Mouse (Mus musculus): ENCODE measurements around the gene Prkch.

Prkch gene

DNA sequence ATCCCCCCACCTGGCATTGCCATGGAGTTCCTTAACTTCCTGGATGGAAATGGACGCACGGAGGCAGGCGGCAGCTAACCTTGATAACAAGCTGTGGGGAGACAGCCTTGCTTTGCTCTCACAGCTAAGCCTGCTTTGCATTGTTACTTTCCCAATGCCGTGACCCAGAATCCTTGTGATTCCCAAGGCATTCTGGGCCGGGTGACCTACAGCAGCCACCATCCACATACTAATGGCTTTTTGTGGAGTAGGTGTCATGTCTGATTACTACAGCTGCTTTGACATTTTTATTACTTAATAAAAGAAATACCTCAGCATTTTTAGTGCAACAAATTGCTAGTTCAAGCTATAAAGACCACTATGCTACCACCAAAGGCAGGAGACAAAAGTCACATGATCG is 177.4 kb downstream of the Prkch start:
- DNase-seq (ENCODE audit: low spot score) = no peak

GRCm38 (mm10) chr12:73762762-73763161 is 178.2 kb downstream of the Prkch start:
- DNase-seq (ENCODE audit: low spot score) = no peak

GRCm38 (mm10) chr12:73764649-73765525 is 180.3 kb downstream of the Prkch start:
- no peak for DNase-seq (ENCODE audit: low spot score)

GRCm38 (mm10) chr12:73766152-73766551 is 181.6 kb downstream of the Prkch start:
- DNase-seq (ENCODE audit: low spot score) = peak; percentile 53

DNA sequence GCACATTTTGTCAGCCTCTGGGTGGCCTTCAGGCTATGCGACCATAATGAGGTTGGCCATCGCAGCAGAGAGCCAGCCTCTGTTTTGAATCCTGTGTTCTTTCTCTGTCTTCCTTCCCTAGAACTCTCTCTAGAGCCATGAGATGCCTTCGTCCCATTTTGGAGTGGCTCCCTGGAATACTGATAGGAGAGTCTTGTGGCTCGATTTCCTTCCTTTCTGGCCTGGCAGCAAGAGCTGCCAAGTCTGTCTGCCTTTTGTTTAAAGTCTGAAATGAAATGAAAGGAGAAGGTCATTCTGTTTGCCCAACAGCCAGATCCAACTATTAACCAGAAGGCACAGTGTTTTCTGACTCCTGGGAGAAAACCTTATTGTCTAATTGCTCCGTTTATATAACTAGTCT is 184.2 kb downstream of the Prkch start:
- DNase-seq (ENCODE audit: low spot score) = no peak

GRCm38 (mm10) chr12:73769536-73769935 is 184.9 kb downstream of the Prkch start:
- DNase-seq (ENCODE audit: low spot score) = no peak

DNA sequence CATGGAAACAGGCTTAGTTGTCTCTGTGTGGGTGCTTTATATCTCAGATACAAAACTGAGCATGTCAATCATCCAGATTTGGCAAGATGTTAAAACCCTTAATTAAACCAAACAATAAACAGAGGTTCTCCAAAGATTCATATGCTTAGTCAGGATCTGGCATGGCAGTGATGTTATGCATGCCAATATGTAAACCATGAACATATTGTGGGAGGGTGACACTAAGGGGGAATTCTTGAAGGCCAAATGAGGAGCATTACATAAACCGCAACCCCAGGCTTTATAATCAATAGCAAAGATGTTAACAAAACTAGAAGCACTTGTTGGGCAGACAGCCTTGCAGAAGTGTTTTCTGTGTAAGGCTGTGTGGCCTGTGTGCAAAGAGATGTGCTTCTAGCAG is 186.2 kb downstream of the Prkch start:
- DNase-seq (ENCODE audit: low spot score) = no peak

- no peak for DNase-seq (ENCODE audit: low spot score)
Observed at GRCm38 (mm10) chr12:73774793-73775385, 190.3 kb downstream of the Prkch start.

DNA sequence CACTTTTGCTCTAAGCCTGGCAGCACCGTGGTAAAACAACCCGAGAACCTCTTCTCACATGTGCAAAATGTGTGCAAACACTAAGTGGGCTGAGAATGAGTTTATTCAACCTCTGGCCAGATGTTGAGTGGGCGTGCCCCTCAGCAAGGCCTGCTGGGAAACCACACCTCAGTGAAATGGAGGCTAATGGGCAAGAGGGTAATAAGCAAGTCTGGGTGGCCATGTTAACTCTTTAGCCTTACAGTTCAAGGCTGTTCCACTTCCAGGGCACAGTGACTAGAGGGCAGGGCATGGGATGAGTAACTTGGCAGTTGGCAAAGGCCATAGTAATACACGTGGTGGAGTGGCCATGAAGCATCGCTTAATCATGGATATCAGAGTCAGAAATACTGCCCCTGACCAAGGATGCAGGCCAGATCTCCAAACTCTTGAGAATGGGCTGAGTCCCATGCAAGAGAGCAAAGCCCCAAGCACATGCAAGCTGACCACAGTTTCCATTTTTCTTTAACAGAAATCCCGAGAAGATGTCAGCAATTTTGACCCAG is 191.9 kb downstream of the Prkch start:
- DNase-seq (ENCODE audit: low spot score) = no peak

DNA sequence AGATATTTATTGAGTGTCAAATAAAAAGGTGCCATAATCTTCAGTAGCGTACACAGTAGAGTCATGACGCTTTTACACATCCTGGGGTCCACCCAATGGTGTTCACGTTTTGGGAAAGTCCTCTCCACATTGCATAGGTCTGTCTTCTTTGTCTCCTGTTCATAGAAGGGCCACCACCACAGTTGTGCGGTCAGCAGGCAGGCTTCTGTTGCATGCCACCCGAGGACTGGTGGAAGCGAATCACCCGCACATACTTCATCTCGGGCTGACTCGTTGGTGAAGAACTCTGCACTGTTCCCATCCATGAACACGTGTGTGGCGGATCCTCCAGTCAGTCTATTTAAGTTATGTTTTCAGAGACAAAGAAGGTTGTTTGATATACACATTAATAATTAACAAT is 193.1 kb downstream of the Prkch start:
- no peak for DNase-seq (ENCODE audit: low spot score)

DNA sequence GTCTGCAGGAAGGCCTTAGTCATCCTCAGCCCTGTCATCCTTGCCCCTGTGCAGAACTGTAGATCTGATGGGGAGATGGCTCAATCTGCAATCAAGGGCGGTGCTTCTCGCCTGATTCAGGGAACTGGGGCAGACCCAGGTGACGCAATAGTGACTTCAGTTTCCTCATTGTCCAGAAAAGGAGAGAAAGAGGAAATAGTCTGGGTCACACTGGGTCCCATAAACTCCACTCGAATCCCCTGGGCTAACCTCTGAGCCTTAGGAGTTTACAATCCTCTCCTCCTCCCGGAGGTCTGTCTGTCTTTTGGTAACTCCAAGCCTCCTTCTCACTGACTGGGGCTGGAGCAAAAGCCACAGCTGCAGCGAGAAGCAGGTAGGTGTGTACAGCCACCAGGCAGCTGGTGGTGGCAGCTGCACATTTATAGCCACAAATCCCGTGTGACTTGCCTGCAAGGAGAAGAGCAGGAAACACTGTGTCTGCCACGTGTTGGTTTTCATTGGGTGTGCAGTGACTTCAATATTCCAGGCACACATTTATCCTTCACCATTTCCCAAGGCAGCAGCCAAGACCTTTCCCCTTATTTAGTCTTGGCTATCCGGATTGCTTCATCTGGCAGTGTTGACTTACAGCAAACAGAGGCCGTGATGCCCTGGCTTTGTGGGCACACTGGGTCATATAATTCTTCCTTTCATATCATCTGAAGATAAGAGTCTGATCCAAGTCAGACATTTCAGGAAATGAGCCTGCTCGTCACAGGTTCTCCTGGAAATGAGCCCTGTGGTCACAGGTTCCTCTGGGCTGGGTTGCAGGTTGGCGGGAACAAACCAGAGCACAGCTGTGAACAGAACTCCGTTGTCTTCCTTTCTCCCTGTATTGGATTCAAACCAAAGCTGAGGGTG is 195.0 kb downstream of the Prkch start:
- DNase-seq (ENCODE audit: low spot score) = no peak

DNA sequence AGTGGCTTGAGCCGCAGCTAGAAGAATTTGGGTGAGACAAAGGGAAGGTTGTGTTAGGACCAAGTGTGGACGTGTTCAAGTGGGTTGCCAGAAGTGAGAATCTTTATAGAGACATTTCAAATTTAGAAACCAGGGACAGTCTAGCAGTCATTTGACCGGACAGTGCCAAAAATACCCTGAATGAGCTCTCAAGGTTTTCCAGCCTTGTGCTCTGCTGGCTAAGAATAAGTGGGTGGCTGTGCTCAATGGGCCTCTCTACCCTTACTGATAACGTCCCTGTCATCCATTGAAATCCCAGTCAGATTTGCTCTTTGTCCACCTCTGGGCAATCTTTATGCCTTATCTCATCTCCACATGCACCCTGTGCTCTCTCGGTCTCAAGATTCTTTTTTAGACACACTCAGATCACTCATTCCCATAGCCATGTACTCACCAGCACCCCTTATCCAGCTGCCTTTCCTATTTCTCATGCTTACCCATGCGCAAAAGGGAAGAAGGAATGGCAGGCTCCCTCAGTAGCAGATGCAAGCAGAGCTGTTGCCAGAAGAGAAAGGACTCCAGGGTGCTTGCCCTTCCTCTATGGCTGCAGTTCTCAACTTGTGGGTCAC is 196.9 kb downstream of the Prkch start:
- no peak for DNase-seq (ENCODE audit: low spot score)

DNA sequence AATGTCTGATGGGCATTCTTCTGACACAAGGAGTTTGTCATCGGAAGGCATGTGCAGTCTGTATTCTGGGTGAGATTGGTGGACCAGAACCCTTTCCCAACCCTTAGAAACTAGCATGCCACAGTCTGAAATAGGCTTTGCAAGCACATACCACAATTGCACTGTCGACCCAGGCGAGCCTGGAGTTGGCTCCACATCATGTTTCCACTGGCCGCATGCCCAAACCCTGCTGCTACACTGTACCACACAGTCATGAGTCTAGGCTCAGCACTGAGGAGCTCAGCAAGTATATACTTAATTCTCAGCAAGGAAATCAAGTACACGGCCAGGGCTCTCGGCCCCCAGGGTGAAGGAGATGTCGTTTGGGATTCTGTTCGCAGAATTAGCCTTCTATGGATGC is 202.3 kb downstream of the Prkch start:
- DNase-seq (ENCODE audit: low spot score) = peak; percentile 81

- peak; percentile 59 for DNase-seq (ENCODE audit: low spot score)
Observed at GRCm38 (mm10) chr12:73788850-73789249, 204.3 kb downstream of the Prkch start.

DNA sequence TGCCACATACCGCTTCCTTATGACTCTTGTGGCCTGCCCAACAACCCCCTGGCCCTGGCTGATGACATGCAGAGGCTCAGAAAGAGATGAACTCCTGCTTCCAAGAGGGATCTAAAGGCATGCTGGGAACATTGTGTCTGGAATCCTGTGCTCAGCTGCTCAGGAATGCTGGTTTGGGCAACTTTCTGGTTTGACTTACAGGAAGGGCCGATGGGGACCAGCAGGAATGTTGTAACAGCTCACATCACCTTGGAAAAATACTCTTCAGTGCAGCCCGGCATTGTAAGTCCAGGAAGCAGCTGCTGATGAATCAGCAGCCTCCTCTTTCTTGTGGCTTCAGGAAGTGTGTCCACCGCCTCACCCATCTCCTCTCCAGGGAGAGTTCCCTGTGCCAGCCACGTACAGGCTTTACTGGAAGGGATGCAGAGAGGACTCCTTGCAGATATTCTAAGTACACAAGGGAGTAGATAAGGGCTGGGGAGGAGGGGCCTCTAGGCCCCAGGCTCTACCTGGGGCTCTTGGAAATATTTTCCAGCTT is 206.0 kb downstream of the Prkch start:
- no peak for DNase-seq (ENCODE audit: low spot score)

DNA sequence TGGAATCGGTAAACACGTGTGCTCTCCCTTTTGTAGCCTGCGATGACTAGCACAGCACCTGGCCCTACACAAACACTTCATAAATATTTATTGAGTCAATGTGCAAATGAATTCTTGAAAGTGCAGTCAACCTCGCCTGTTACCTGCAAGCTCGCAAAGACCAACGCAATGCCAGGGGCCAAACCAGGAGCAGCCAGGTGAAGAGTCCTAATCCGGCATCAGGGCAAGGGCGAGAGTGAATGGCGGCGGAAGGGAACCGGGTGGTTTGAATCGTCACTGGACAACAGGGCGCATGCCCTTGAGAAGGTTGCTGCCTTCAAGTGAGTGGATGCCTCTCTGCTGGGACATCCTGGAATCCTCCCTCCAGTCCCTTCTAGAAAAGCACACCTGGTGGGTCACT is 208.6 kb downstream of the Prkch start:
- DNase-seq (ENCODE audit: low spot score) = no peak

DNA sequence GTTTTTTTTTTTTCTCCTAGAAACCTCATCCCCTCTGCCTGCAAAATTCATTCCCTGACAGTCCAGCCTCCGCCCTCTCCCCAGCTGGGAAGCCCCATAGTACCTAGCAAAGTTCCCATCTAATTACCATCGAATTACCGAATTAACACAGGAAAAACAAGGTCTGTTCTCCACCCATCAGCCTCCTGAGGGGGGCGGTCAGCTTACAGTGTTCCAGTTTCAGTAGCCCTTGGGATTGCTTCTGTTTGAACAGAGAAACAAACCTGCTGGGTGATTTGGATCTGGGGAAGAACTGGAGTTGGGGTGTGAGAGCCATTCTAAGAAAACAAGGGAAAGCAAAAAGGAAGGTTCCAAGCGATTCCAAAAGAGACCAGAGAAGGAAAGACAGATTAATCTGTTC is 209.1 kb downstream of the Prkch start:
- no peak for DNase-seq (ENCODE audit: low spot score)

DNA sequence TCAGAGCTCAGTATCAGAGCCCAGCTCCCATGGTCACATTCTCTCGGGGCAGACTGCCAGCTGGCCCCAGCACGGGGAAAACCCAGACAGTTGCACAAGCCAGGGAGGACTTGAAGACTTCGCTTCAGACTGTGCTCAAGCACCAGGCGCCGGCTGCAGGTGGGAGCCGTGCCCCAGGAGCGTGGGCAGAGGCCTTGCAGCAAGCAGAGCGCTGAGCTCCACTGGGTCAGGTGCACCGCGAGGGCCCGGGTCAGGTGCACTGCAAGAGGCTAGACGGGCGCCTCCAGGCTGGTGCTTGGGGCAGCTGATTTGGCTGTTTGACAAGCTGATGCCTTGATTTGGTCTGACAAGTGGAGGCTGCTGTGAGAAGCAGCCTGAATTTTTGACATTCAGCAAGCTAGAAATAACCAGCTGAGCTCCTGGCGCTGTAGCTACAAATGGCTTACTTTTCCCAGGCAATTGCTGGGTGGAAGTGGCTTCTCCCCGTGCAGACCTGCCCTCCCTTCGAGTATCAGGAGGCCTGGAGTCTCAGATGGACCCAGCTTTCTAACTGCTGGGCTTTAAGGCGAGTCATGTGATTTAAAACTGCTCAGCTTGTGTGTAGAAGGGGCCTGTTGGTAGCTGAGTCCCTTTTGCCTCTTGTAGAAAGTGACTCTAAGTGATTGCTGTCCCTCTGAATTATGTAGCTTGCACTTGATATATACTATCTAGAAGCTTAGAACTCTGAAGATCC is 209.7 kb downstream of the Prkch start:
- peak; percentile 86 for DNase-seq (ENCODE audit: low spot score)

DNA sequence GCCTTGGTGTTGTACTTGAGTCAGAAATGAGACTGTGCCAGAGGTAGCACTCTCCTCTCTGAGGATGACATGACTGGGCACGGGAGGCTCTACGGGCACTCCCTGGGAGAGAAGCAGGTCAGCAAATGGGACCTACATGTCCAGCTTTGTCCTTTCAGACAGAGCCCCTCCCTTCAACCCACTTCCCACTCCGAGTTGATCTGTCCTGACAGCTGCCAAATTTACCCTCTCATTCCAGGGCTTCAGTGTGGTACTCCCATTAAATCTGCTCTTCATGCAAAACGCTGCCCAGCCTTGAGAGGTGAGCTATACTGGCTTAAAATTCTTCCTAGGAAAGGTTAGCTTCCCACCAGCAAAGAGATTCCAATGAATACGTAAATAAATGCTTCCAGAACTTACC is 215.1 kb downstream of the Prkch start:
- no peak for DNase-seq (ENCODE audit: low spot score)

- no peak for DNase-seq (ENCODE audit: low spot score)
Observed at GRCm38 (mm10) chr12:73800886-73801285, 216.3 kb downstream of the Prkch start.

DNA sequence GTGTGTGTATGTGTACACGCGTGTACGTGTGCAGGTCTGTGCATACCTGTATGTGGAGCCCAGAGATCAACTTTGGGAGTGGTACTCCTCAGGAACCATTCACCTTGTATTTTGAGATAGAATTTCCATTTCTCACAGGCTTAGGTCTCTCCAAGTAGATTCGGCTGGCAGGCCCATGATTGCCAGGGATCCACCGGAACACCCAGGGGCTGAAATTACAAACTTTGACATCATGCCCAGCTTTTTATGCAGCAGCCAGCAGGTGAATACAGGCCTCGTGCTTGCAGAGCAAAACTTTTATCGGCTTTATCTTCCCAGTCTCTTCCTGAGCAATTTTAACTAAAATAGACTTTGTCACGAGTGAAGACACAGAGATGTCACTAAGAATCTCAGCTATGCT is 217.2 kb downstream of the Prkch start:
- DNase-seq (ENCODE audit: low spot score) = no peak

All from testis, postnatal 10 days (tissue).